Mouse (Mus musculus) forebrain, embryonic 10.5 days (tissue): Measurements from ENCODE around the gene Oprm1. TPM values are rescaled to one million over a fixed set of nuclear protein-coding genes. Genes with fewer than 3 reads are reported as not detected.
"Not testable (repeated sequence)": the region's sequence is repeated elsewhere in the genome, so short reads cannot be mapped to it uniquely, and the experiment has no call there.

Experiments used
- DNase-seq: peaks from one replicate; pipeline ENCODE4 v3.0.0-alpha.2; 2017; ENCODE audit warnings: low spot score; ENCODE audit errors: extremely low spot score
- H3K27ac ChIP-seq: fragments of 300-500 bp; sonication (generic); 2 replicates; pipeline ENCODE4 v1.5.1; 2016; ENCODE audit warnings: mild to moderate bottlenecking
- H3K27me3 ChIP-seq: fragments of 300-500 bp; sonication (generic); 2 replicates; pipeline ENCODE4 v1.6.1; 2016; ENCODE audit warnings: mild to moderate bottlenecking; ENCODE audit not compliant: poor library complexity, severe bottlenecking
- H3K36me3 ChIP-seq: fragments of 300-500 bp; sonication (generic); replicated peaks from 2 replicates; pipeline ENCODE4 v1.6.1; 2016; ENCODE audit warnings: mild to moderate bottlenecking, moderate library complexity
- H3K4me1 ChIP-seq: fragments of 300-500 bp; sonication (generic); 2 replicates; pipeline ENCODE4 v1.6.1; 2016
- H3K4me3 ChIP-seq: fragments of 300-500 bp; sonication (generic); 2 replicates; pipeline ENCODE4 v1.5.1; 2016; ENCODE audit warnings: mild to moderate bottlenecking, moderate library complexity
- H3K9me3 ChIP-seq: fragments of 300-500 bp; sonication (generic); 2 replicates; pipeline ENCODE4 v1.6.1; 2016; ENCODE audit warnings: mild to moderate bottlenecking, moderate library complexity
- WGBS: fragments of 180-500 bp; shearing (Covaris S2); methylation state at CpG from one replicate; pipeline ENCODE4 v1.1.7; 2016; 5-methylcytosine and 5-hydroxymethylcytosine counted together
- polyA plus RNA-seq: library from polyadenylated mRNA; unstranded; fragments of >200 nt; fragmentation: Nextera tagmentation; extraction: Ambion mirVana; gene quantifications from 2 replicates; pipeline ENCODE4 v1.2.1, GENCODE M21; 2016

Gene Oprm1
- polyA plus RNA-seq, 1 experiment from 2014 or later = not detected

DNA sequence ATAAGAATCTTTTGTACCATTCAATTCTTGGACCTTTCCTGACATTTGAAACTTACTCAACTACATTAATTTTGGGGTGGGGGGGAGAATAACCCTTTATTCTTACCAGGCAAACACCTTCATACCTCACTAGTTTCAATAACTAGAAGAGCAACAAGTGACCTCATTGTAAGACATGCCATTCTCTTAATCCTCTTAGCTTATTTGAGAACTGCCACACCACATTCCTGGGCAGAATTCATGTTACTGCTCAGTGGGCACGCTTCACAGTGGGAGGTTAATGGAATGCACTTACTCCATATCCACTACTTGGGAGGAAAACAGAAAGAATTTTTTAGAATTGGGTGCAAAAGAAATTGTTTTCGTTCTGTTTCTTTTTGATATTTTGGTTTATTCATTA, 90.5 kb downstream of the Oprm1 start:
- H3K4me3 ChIP-seq = no peak overlapping the region
- peaks cover 11% of the 10 kb centered on the region for H3K4me1 ChIP-seq
- no peaks in the 10 kb centered on the region for H3K9me3 ChIP-seq
- H3K27ac ChIP-seq = no peak overlapping the region
- H3K27me3 ChIP-seq = no peaks in the 10 kb centered on the region
- WGBS = 52% methylated on average over 2 of the region's 2 CpGs
- no peaks in the 10 kb centered on the region for H3K36me3 ChIP-seq
- no peak for DNase-seq

DNA sequence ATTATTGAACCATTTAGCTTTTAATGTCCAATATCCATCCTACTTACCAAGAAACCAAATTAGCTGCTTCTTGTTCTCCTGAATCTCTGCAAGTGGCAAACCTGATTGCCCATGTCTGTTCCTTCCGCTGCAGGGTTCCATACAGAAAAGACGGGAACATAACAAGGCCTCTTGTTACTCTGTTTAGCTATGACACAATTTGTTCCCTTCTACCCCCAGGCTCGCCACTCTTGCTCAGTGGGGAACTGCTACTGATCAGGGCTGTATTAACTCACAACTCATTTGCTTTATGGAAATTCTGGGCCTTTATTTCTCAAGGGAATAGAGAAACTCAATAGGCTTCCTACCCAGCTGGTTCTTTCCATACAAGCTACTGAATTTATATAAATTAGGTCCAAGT, 97.5 kb downstream of the Oprm1 start:
- H3K4me3 ChIP-seq = no peak overlapping the region
- DNase-seq = no peak
- H3K27ac ChIP-seq = no peak overlapping the region
- H3K9me3 ChIP-seq = no peaks in the 10 kb centered on the region
- no peaks in the 10 kb centered on the region for H3K27me3 ChIP-seq
- H3K36me3 ChIP-seq = no peaks in the 10 kb centered on the region
- H3K4me1 ChIP-seq = no peaks in the 10 kb centered on the region
- WGBS = 70% methylated on average over 3 of the region's 3 CpGs

DNA sequence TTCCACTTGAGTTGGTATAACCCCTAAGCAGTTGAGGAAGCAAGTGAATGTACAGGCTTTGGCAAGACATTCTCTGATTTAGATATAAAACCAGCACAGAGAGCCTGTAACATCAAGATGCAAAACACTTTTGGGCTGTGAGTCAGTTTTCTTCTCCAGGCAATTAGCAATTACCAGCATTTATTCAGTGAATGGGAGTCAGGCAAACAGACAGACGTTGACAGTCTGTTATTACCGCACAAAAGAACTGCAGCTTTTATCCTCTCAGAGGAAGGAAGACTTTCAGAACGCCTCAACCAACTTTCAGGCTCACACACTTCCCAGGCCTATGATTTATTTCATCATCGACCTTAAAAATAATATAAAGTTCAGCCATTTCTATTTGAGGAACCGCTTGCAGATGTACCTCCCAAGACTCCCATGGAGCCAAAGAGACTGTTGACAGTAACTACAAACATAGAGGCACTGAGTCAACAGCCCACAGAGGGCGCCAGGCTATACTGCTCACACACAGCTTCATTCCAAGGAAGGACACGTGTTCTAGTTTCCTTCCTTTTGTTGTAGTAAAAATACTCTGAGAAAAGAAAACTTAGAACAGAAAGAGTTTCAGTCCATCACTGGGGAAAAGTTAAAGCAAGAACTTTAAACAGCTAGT, 113.2 kb downstream of the Oprm1 start:
- Histone ChIP-seq H3K27me3 (no peaks in the 10 kb centered on the region), H3K9me3 (peaks cover 10% of the 10 kb centered on the region), H3K27ac (no peak overlapping the region), H3K4me3 (no peak overlapping the region), H3K36me3 (no peaks in the 10 kb centered on the region), H3K4me1 (no peaks in the 10 kb centered on the region)
- 86% methylated on average over 7 of the region's 7 CpGs for WGBS
- no peak for DNase-seq

DNA sequence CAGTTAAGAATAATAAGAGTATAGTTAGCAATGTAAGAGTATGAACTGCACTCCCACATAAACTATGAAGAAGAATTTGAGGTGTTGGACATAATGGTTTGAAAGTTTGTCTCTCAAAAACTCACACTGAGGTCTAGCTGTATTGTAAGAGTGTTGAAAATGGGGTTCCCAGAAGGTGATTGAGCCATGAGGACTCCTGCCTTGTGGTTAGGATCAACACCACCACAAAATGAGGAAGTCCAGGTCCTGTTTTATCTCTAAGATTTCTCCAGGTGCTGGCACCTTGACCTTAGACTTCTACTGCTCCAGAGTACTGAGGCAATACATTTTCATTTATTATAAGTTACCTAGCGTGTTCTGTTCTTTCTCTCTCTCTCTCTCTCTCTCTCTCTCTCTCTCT, 115.6 kb downstream of the Oprm1 start:
- Histone ChIP-seq H3K9me3 (peaks cover 3% of the 10 kb centered on the region; the same call in 1 of the 2 replicates), H3K27me3 (no peaks in the 10 kb centered on the region), H3K27ac (no peak overlapping the region), H3K36me3 (no peaks in the 10 kb centered on the region), H3K4me1 (no peaks in the 10 kb centered on the region), H3K4me3 (no peak overlapping the region)
- WGBS = 68% methylated on average over 1 of the region's 1 CpGs
- no peak for DNase-seq

DNA sequence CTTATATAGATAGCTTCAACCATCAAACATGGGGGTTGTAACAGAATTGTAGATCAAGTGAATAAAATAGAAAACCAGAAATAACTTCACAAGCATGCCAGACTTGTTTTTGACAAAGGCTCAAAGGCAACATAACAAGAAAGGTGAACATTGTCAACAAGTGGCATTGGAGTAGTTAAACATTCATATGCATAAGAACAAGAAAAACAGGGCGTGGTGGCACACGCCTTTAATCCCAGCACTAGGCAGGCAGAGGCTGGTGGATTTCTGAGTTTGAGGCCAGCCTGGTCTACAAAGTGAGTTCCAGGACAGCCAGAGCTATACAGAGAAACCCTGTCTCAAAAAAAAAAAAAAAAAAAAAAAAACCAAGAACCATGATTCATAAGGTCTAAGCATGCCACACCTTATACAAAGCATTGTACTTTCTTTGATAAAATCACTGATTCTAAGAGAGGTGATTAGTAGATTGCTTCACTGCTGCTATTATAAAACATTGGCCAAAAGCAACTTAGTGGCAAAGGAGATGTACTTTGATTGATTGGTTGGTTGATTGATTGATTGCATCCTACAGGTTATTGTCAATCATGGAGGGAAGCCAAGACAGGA, 120.1 kb downstream of the Oprm1 start:
- DNase-seq = no peak
- Histone ChIP-seq H3K27me3 (no peaks in the 10 kb centered on the region), H3K27ac (no peak overlapping the region), H3K4me1 (no peaks in the 10 kb centered on the region), H3K36me3 (no peaks in the 10 kb centered on the region), H3K9me3 (no peaks in the 10 kb centered on the region), H3K4me3 (no peak overlapping the region)
- 91% methylated on average over 2 of the region's 2 CpGs for WGBS

DNA sequence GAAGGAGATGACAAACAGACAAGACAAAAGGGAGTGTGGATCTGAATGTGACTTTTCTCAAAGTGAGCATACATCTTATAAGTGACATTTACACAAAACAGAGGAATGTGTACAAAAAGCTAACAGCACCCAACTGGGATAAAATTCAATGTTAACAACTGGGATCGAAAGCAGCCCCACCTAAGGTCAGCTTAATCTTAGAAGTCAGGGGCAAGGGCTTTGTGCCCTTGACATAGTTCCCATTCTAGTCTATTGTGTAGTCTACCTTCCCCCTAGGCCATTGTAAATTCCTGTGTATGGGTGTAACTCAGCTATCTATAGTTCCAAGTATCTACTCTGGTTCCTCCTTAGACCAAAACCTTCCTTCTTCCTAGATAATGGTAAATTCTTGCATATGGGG, 123.7 kb downstream of the Oprm1 start:
- not testable (repeated sequence) for H3K27ac ChIP-seq, H3K4me1 ChIP-seq, H3K4me3 ChIP-seq, DNase-seq, H3K36me3 ChIP-seq, H3K9me3 ChIP-seq, H3K27me3 ChIP-seq
- WGBS = 96% methylated on average over 1 of the region's 1 CpGs

DNA sequence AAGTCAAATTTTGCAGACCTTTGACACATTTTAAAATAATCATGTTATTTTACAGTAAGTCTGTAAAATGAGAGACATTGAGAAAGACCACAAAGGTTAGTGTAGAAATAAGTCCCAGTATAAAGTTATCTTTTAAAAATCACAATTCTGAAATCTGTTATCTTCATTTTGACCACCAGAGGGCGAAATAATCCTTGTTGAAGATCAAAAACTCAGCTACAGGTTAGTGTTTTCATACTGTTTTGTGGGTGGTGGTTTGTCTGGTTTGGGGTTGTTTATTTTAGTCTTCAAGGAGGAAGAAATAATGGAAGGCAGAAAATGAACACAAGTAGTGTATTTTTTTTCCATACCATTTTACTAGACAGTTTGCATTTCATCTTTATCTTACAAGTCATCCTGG, 127.2 kb downstream of the Oprm1 start:
- no peak overlapping the region for H3K27ac ChIP-seq
- H3K9me3 ChIP-seq = no peaks in the 10 kb centered on the region
- H3K4me3 ChIP-seq = no peak overlapping the region
- DNase-seq = no peak
- no peaks in the 10 kb centered on the region for H3K36me3 ChIP-seq
- H3K4me1 ChIP-seq = no peaks in the 10 kb centered on the region
- no peaks in the 10 kb centered on the region for H3K27me3 ChIP-seq
- 0% methylated on average over 1 of the region's 1 CpGs for WGBS

DNA sequence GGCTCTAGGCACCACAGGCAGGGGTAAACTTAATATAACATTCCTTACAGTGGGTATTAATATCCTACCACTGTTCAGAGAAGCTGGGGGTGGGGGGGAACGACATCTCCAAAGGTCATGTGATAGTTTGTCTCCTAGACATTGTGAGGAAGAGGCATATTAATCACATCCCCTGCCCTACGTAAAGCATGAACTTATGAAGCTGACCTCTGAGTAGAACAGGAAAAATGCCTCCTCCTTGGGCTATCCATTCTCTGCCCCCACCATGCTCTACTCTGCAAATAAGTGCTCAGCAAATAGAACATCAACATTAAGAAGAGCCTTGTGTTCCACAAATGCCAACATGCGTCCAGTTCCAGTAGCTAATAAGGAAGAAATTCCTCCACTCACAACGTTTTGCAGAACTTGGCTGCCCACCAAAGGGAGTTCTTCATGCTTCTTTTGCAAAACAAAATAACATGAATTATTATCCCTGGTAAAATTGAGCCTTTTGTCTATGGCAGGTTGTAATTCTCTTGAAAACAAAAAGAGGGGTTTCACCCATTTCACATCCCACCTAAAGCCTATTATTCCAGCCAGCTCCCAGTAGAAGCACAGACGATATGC, 131.4 kb downstream of the Oprm1 start:
- no peaks in the 10 kb centered on the region for H3K36me3 ChIP-seq
- no peak overlapping the region for H3K4me3 ChIP-seq
- DNase-seq = no peak
- no peak overlapping the region for H3K27ac ChIP-seq
- H3K27me3 ChIP-seq = no peaks in the 10 kb centered on the region
- H3K4me1 ChIP-seq = no peaks in the 10 kb centered on the region
- WGBS = 82% methylated on average over 5 of the region's 5 CpGs
- H3K9me3 ChIP-seq = no peaks in the 10 kb centered on the region

DNA sequence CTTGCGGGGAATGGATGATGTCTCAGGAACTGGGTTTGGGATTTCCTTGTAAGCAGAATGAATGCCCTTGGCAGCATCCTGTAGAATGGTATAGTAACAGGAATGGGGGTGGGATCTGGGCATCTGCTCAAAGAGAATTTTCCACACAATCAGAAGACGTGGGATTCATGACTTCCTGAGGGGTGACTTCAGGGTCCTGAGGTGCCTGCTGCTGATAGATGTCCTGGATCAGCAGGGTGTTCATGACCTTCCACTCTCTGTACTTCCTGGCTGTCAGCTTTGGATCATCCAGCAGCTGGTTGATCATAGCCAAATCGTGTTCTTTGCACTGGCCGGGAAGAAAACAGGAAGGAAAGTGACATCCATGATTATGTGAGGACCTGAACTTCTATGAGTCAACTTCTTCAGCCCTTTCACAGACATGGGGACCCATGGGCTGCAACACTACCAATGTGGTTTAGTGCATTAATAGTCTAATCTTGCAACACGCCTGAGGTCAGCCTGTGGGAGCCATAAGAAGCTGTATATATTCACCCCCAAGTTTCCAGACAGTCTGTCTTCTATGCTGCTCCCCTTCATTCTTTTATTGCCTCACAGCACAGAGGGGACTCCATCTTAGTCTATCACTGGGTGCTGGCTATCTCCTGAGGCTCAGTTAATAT, 132.2 kb downstream of the Oprm1 start:
- 91% methylated on average over 5 of the region's 5 CpGs for WGBS
- Histone ChIP-seq H3K9me3 (no peaks in the 10 kb centered on the region), H3K4me3 (no peak overlapping the region), H3K27me3 (no peaks in the 10 kb centered on the region), H3K27ac (no peak overlapping the region), H3K4me1 (no peaks in the 10 kb centered on the region), H3K36me3 (no peaks in the 10 kb centered on the region)
- no peak for DNase-seq

DNA sequence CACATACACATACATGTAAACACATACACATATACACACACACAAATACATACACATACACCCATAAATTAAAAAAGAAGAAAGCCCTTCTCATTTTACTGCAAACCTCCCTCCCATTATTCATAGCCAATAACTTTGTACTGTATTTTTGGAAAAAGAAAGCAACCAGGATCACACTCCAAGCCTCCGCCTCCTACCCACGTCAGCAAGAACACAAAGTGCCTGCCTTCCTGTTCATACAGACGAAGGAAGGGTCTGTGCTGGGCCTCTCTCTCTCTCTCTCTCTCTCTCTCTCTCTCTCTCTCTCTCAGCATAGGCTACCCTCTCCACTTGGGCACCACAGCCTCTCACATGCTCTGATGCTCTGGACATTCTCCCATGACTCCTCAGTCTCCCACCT, 137.5 kb downstream of the Oprm1 start:
- no peak overlapping the region for H3K4me3 ChIP-seq
- H3K27ac ChIP-seq = no peak overlapping the region
- H3K4me1 ChIP-seq = no peaks in the 10 kb centered on the region
- H3K27me3 ChIP-seq = no peaks in the 10 kb centered on the region
- H3K36me3 ChIP-seq = no peaks in the 10 kb centered on the region
- DNase-seq = no peak
- H3K9me3 ChIP-seq = no peaks in the 10 kb centered on the region
- WGBS = 81% methylated on average over 3 of the region's 3 CpGs

DNA sequence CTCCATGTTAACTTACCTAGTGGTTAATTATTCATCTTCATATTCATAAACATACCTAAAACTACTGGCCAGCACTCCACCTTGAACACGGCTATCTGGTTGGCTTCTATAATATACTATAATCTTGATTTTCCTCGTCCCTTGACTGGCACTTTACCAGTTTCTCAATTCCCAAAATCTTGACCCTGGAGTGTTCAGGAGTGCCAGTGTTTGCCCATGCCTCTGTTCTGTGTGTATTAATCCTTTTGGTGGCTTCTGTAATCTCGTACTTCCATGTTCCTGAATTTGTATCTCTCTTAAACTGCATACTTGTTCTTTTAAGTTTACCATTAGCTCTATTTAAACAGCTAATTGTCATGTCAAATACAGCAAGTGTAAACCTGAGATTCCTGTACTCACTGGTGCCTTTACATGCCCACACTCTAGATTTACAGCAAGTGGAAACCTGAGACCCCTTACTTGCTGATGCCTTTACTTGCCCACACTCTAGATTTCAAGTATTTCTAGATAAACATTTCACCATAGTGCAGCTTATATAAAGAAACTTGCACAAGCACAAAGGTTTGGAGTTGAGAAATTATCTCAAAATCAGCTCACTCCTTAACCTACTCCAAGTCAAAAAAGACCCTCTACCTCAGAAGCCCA, 138.5 kb downstream of the Oprm1 start:
- H3K27ac ChIP-seq = no peak overlapping the region
- no peak overlapping the region for H3K4me3 ChIP-seq
- 87% methylated on average over 3 of the region's 3 CpGs for WGBS
- H3K9me3 ChIP-seq = no peaks in the 10 kb centered on the region
- no peaks in the 10 kb centered on the region for H3K4me1 ChIP-seq
- no peaks in the 10 kb centered on the region for H3K27me3 ChIP-seq
- no peak for DNase-seq
- no peaks in the 10 kb centered on the region for H3K36me3 ChIP-seq

DNA sequence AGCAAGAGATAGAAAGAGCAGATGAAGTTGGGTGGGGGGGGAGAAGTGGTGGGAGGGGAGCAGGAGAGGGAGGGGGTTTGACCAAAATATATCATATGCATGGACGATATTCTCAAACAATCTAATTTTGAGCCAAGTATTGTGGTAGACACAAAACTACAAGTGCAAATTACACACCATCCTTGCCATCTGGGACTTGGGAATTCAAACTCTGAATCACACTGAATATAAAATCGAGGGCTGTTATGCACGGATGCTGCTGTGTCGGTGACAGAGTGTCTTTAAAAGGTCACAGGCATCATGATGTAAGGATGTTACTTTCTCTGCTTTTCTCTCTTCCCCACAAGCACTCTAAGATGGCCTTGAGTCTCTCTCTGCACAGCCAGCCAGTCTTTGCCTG, 141.8 kb downstream of the Oprm1 start:
- Histone ChIP-seq H3K27ac (no peak overlapping the region), H3K36me3 (no peaks in the 10 kb centered on the region), H3K27me3 (no peaks in the 10 kb centered on the region), H3K9me3 (no peaks in the 10 kb centered on the region), H3K4me1 (no peaks in the 10 kb centered on the region), H3K4me3 (no peak overlapping the region)
- 88% methylated on average over 4 of the region's 4 CpGs for WGBS
- DNase-seq = no peak
